Mouse (Mus musculus) right cerebral cortex, postnatal 10 days (tissue): Measurements from ENCODE around the gene Prr12.
A peak's percentile ranks its signal among the peaks of the same experiment; 100 is the strongest.

Experiments
- DNase-seq, 2 experiments: peaks; one replicate each; pipeline ENCODE4 v3.0.0; 2021; ENCODE audit warnings: low spot score in 2 of 2

Prr12 gene

DNA sequence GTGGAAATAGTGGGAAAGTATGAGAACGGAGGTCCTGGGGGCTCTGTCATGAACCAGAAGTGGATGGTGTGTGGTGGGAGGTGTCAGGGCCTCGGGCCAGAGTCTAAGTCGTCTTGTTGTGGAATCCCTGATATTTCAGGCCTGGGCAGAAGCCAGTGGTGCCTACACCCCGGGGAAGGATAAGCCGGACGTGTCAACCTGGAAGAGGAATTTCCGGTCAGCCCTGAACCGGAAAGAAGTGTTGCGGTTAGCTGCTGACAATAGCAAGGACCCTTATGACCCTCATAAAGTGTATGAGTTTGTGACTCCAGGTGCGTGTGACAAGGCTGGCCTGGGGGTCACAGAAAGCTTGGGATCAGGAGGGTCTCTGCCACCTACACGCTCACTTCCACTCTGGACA lies 52.9 kb downstream of the Prr12 start:
- DNase-seq: peak in 1 of 2 experiments; percentile 30

- DNase-seq: peak in 1 of 2 experiments; percentile 51
Observed at GRCm38 (mm10) chr7:44998501-44998955, 54.2 kb downstream of the Prr12 start, which contains the start of gene Bcl2l12. TSS of gene Bcl2l12 (minus strand) at chr7:44998712.

DNA sequence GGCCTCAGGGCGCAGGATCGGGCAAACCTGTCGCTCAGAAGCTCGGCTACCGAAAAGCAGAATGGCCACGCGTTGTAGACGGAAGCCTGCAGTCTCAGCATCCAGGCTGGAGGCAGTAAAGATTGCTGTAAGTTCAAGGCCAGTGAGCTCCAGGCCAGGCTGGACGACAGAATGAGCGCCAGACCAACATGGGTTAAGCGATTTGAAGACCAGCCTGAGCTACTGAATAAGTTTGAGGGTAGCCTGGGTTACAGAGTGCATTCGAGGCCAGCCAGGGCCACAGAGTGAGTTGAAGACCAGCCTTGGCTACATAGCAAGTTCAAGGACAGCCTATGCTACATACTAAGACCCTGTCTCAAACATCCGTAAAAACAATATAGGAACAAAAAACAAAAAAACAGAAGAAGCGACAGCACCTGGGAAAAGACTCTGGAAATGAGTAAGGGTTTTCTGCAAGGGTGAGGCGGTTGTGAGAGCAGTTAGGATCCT lies 54.7 kb downstream of the Prr12 start:
- DNase-seq: peak in 1 of 2 experiments; percentile 41

GRCm38 (mm10) chr7:44997231-44997939 lies 55.3 kb downstream of the Prr12 start, which contains the start of gene Irf3:
TSS of gene Irf3 (plus strand) at chr7:44997648.
- DNase-seq: peak; percentile 97 to 98

DNA sequence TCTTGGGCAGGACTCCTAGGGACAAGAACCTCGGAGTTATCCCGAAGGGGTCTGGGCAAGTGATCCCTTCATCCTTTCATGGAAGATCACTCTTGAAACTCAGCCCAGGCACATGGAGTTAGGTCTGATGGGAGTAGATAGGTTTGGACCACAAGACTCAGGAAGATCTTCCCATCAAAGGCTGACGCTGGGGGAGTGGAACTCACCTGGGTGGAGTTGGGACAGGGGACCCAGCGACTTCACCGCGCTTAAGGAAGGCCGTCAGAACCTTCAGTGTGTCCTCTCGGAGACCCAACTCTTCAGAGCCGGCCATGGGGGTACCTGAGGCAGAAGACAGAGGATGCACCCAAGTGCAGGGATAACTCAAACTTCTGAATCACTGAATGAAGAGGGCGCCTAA lies 56.0 kb downstream of the Prr12 start:
- DNase-seq: no peak

GRCm38 (mm10) chr7:44986879-44987718 lies 65.6 kb downstream of the Prr12 start:
- DNase-seq: peak in 1 of 2 experiments; percentile 26

DNA sequence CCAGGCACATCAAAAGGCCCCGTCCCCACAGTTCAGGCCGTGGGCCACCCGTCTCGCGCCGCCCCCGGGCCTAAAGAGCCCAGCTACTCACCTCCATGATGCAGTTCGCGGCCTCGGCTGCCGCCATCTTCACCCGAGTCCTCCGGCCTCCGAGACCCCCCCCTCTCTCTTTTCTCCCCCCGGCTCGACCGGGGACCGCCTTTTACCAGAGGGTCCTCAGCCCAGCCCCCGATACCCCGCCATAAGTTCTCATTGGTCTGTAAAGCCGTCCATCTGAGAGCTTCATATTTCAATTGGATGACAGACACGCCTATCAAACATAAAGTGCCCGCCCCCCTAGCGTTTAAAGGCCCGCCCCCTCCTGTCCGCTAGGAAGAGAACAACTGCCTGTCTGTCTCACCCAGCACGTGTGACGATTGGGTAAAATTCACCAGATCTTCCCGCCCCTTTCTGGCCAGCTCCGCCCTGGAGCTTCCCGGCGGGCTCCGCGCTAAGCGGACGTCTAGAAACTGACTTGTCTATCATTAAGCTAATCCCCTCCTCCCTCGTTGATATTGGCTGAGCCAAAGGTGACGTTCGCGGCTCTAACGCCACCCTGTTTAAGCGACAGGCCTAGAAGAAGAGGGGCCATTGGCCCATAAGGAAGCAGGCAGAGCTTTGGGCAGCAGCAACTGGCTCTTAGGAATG lies 66.3 kb downstream of the Prr12 start, which contains the start of gene Prmt1:
Gene Prmt1, minus strand, starts transcription at position 377 of the 687 bp plus-strand sequence.
- peak; percentile 99 to 100 for DNase-seq

- peak; percentile 83 for DNase-seq
Observed at GRCm38 (mm10) chr7:44985595-44986191, 67.0 kb downstream of the Prr12 start.

DNA sequence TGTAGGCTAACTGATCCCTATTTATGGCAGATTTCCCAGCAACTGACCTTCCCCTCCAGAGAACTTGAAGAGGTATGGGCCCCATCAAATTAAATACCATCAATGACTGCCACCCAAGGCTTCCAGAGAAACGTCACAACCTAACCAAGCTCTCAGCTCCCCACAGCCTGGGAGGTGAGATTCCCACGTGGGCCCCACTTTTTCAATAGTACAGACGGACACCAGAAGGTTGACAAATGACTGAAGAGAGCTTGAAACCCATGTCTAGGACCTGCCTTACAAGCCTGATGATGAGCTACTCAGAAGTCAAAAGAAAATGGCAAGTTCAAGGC lies 67.9 kb downstream of the Prr12 start:
- DNase-seq: no peak

GRCm38 (mm10) chr7:44983944-44984832 lies 68.5 kb downstream of the Prr12 start:
- no peak for DNase-seq

- peak; percentile 80 to 87 for DNase-seq
Observed at GRCm38 (mm10) chr7:44983085-44983484, 69.6 kb downstream of the Prr12 start.

DNA sequence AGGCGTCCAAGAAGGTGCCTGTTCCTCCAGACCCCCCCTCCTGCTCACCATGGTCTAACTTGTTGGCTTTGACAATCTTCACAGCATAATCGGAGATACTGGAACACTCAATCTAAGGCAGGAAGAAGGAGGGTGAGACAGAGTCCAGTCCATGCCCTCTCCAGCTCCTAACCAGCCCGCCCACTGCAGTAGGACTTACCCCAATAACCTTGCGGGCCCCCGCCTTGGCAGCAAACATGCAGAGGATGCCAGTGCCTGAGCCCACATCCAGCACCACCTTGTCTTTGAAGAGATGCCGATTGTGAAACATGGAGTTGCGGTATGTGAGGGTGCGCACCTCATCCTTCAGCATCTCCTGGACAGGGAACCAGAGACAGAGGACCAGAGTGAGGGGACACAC lies 71.1 kb downstream of the Prr12 start:
- no peak for DNase-seq

GRCm38 (mm10) chr7:44978300-44978699 lies 74.4 kb downstream of the Prr12 start:
- no peak for DNase-seq
